Comparison of ENCODE assay signal across 9 mouse cellular contexts in genomic region chr17:12758701-12759455, GRCm38 (mm10). TPM values are rescaled to one million over a fixed set of nuclear protein-coding genes. Genes with fewer than 3 reads are reported as not detected.
DNase-seq lines count a peak whose midpoint lies in the region; ATAC-seq and TF ChIP-seq lines count a peak whose summit lies in the region.
"Had no signal": no experiment of that assay in that cellular context is flagged by ENCODE, and none has a peak within 500 bp of the region (broad histone marks: within the 10 kb centered on the region; RNA-seq: fewer than 3 reads in every experiment).

No protein-coding gene starts in this region.

- no peak for DNase-seq in embryonic facial prominence, embryonic 10.5 days (ENCODE audit: low spot score)
- peak; percentile 75 for DNase-seq in liver, adult 2 months (ENCODE audit: extremely low read depth, low read depth, low spot score)
- DNase-seq in heart, adult 8-10 months (ENCODE audit: low spot score), result peak; percentile 61
- DNase-seq in naive thymus-derived CD4-positive, alpha-beta T cell, adult 2 months (ENCODE audit: low read depth), result peak; percentile 71
- DNase-seq in hindbrain, embryonic 10.5 days (ENCODE audit: low spot score), result no peak

- no peaks in the 10 kb centered on the region for H3K27me3 ChIP-seq in embryonic facial prominence, embryonic 12.5 days
- H3K27me3 ChIP-seq in embryonic facial prominence, embryonic 10.5 days (replicated peaks; ENCODE audit: low read depth, poor library complexity, severe bottlenecking), result no peaks in the 10 kb centered on the region
- H3K27me3 ChIP-seq in liver, adult 2 months (ENCODE audit: control insufficient read depth, insufficient read depth, low read length), result no peaks in the 10 kb centered on the region
- H3K27me3 ChIP-seq in liver, embryonic 12.5 days (replicated peaks), result no peaks in the 10 kb centered on the region
- H3K27me3 ChIP-seq in hindbrain, embryonic 10.5 days (ENCODE audit: insufficient read depth, poor library complexity, severe bottlenecking), result no peaks in the 10 kb centered on the region

- no peak for ATAC-seq in embryonic facial prominence, embryonic 12.5 days (ENCODE audit: insufficient number of reproducible peaks, insufficient read depth, low FRiP score, low TSS enrichment)
- no peak for ATAC-seq in liver, embryonic 12.5 days
- ATAC-seq in monocyte, adult 5-6 weeks (replicated peaks; ENCODE audit: insufficient number of reproducible peaks, low FRiP score, low TSS enrichment, poor library complexity, severe bottlenecking), result no peak

- no peak for TF ChIP-seq CTCF in liver, adult 2 months (IDR thresholded peaks at IDR 0.05; ENCODE audit: low read depth, low read length)

- TF ChIP-seq POLR2A in liver, adult 2 months (IDR thresholded peaks at IDR 0.05; ENCODE audit: extremely low read depth, insufficient read depth, low read length), result no peak

- peaks cover 6% of the 10 kb centered on the region; the same call in 1 of the 2 replicates for H3K36me3 ChIP-seq in embryonic facial prominence, embryonic 12.5 days
- H3K36me3 ChIP-seq in embryonic facial prominence, embryonic 10.5 days (replicated peaks), result peaks cover 55% of the 10 kb centered on the region
- H3K36me3 ChIP-seq in liver, adult 2 months (ENCODE audit: control insufficient read depth, insufficient read depth, low read length), result no peaks in the 10 kb centered on the region; the same call in 1 of the 2 replicates
- peaks cover 38% of the 10 kb centered on the region for H3K36me3 ChIP-seq in liver, embryonic 12.5 days
- peaks cover 18% of the 10 kb centered on the region for H3K36me3 ChIP-seq in hindbrain, embryonic 10.5 days

- H3K79me2 ChIP-seq in liver, adult 2 months (ENCODE audit: control insufficient read depth, insufficient read depth, low read length), result peaks cover 21% of the 10 kb centered on the region; the same call in 1 of the 2 replicates

- 0 out of 2 replicates have a peak overlapping the region, but pooled peaks have one; percentile 32 for H3K27ac ChIP-seq in embryonic facial prominence, embryonic 12.5 days
- no peak overlapping the region for H3K27ac ChIP-seq in embryonic facial prominence, embryonic 10.5 days (replicated peaks)
- no peak overlapping the region for H3K27ac ChIP-seq in liver, adult 2 months (replicated peaks; ENCODE audit: insufficient read depth, low read depth, low read length)
- H3K27ac ChIP-seq in liver, embryonic 12.5 days, result no peak overlapping the region
- no peak overlapping the region for H3K27ac ChIP-seq in hindbrain, embryonic 10.5 days

- H3K4me1 ChIP-seq in embryonic facial prominence, embryonic 12.5 days, result peaks cover 41% of the 10 kb centered on the region
- peaks cover 43% of the 10 kb centered on the region for H3K4me1 ChIP-seq in embryonic facial prominence, embryonic 10.5 days
- H3K4me1 ChIP-seq in liver, adult 2 months (ENCODE audit: control insufficient read depth, insufficient read depth, low read length), result peaks cover 22% of the 10 kb centered on the region
- peaks cover 66% of the 10 kb centered on the region for H3K4me1 ChIP-seq in liver, embryonic 12.5 days
- peaks cover 37% of the 10 kb centered on the region for H3K4me1 ChIP-seq in hindbrain, embryonic 10.5 days (replicated peaks)

- no peak overlapping the region for H3K4me3 ChIP-seq in embryonic facial prominence, embryonic 12.5 days
- H3K4me3 ChIP-seq in embryonic facial prominence, embryonic 10.5 days, result no peak overlapping the region
- H3K4me3 ChIP-seq in liver, adult 2 months (ENCODE audit: insufficient read depth, low read depth, low read length), result no peak overlapping the region
- H3K4me3 ChIP-seq in liver, embryonic 12.5 days, result no peak overlapping the region
- no peak overlapping the region for H3K4me3 ChIP-seq in hindbrain, embryonic 10.5 days
- H3K4me3 ChIP-seq: megakaryocyte, embryonic 14.5 days had no signal

- H3K9me3 ChIP-seq in embryonic facial prominence, embryonic 12.5 days, result no peaks in the 10 kb centered on the region
- no peaks in the 10 kb centered on the region for H3K9me3 ChIP-seq in embryonic facial prominence, embryonic 10.5 days
- H3K9me3 ChIP-seq in liver, embryonic 12.5 days (replicated peaks), result no peaks in the 10 kb centered on the region
- H3K9me3 ChIP-seq in hindbrain, embryonic 10.5 days, result no peaks in the 10 kb centered on the region
- H3K9me3 ChIP-seq: megakaryocyte, embryonic 14.5 days had no signal

- no peak overlapping the region for H3K9ac ChIP-seq in embryonic facial prominence, embryonic 12.5 days
- no peak overlapping the region for H3K9ac ChIP-seq in liver, adult 2 months (ENCODE audit: low read depth, low read length)
- no peak overlapping the region for H3K9ac ChIP-seq in liver, embryonic 12.5 days

- no peak overlapping the region for H3K4me2 ChIP-seq in embryonic facial prominence, embryonic 12.5 days (replicated peaks)
- no peak overlapping the region for H3K4me2 ChIP-seq in liver, embryonic 12.5 days

- 86% methylated on average over 12 of the region's 12 CpGs for WGBS in embryonic facial prominence, embryonic 12.5 days
- 87% methylated on average over 12 of the region's 12 CpGs for WGBS in embryonic facial prominence, embryonic 10.5 days
- 68% methylated on average over 12 of the region's 12 CpGs for WGBS in liver, adult 2 months
- 77% methylated on average over 12 of the region's 12 CpGs for WGBS in liver, embryonic 12.5 days (ENCODE audit: insufficient replicate concordance)
- WGBS in hindbrain, embryonic 10.5 days, result 89% methylated on average over 12 of the region's 12 CpGs

RNA-seq across cellular contexts. Expression of gene Igf2r, which starts 10.6 kb away (rescaled TPM):
- polyA plus RNA-seq in embryonic facial prominence, embryonic 12.5 days (2016; fragmentation: Nextera tagmentation; extraction: Ambion mirVana), result 37.1 and 38.1 TPM in 2 replicates
- polyA plus RNA-seq in embryonic facial prominence, embryonic 10.5 days (2016; fragmentation: Nextera tagmentation; extraction: Ambion mirVana), result 25.9 and 27.2 TPM in 2 replicates
- 22.3 and 26.6 TPM in 2 replicates for total RNA-seq in liver, adult 2 months (2014; rRNA removed)
- polyA plus RNA-seq in liver, adult 2 months (2012; rRNA removed), result 8.0 and 8.7 TPM in 2 replicates
- polyA plus RNA-seq in liver, embryonic 12.5 days (2016; fragmentation: Nextera tagmentation; extraction: Ambion mirVana), result 24.7 and 25.3 TPM in 2 replicates
- 100 to 1,000 TPM; 103 to 124 (median 118) TPM for total RNA-seq in heart, adult 8-10 months (2022)
- 19.7 to 53.8 TPM (median 24.1 TPM) in 3 replicates for total RNA-seq in monocyte, adult 5-6 weeks (2017)
- polyA plus RNA-seq in hindbrain, embryonic 10.5 days (2016; fragmentation: Nextera tagmentation; extraction: Ambion mirVana), result 17.3 and 20.8 TPM in 2 replicates

Comparison
In these comparisons a context has a peak if more than half of its experiments do, and no peak if none do; other contexts are left out.
1. DNase-seq: peak in liver, adult 2 months (single experiment), heart, adult 8-10 months (single experiment) and naive thymus-derived CD4-positive, alpha-beta T cell, adult 2 months (single experiment); none in embryonic facial prominence, embryonic 10.5 days (single experiment) and hindbrain, embryonic 10.5 days (single experiment).